Mouse (Mus musculus) thymus, adult 2 months (tissue): ENCODE measurements around the gene Atp6v0c.

Experiments used
- CTCF ChIP-seq: fragments of 200-500 bp; IDR thresholded peaks from 2 replicates; pipeline ENCODE4 v1.5.1; 2012; ENCODE audit warnings: mild to moderate bottlenecking, control low read depth, low read length, moderate library complexity, borderline replicate concordance; ENCODE audit not compliant: control insufficient read depth, poor library complexity, insufficient read depth; ENCODE audit errors: extremely low read depth
- POLR2A ChIP-seq: fragments of 200-500 bp; IDR thresholded peaks from 2 replicates; pipeline ENCODE4 v1.6.1; 2012; ENCODE audit warnings: mild to moderate bottlenecking, low read length, control low read depth, moderate library complexity; ENCODE audit not compliant: control insufficient read depth, poor library complexity, insufficient read depth; ENCODE audit errors: extremely low read depth

GRCm38 (mm10) chr17:24205284-24205888 is 35.9 kb upstream of the Atp6v0c start, which contains the start of gene Tbc1d24:
- TF ChIP-seq CTCF = no peak
- no peak for TF ChIP-seq POLR2A
